Mouse (Mus musculus) limb, embryonic 10.5 days (tissue): ENCODE measurements at regions not wholly inside any gene's neighbourhood (a gene's known extent, or its start where the extent isn't known, plus 50 kb on each side); places are given as distances from the start of the nearest gene placed in this dataset.
A peak's percentile ranks its signal among the peaks of the same experiment; 100 is the strongest.
"Not testable (repeated sequence)": the region's sequence is repeated elsewhere in the genome, so short reads cannot be mapped to it uniquely, and the experiment has no call there.

Source experiments
- DNase-seq: peaks from one replicate; pipeline ENCODE4 v3.0.0-alpha.2; 2017; ENCODE audit warnings: low spot score
- H3K27ac ChIP-seq: fragments of 300-500 bp; sonication (generic); 2 replicates; pipeline ENCODE4 v1.5.1; 2016; ENCODE audit warnings: mild to moderate bottlenecking
- H3K27me3 ChIP-seq: fragments of 300-500 bp; sonication (generic); 2 replicates; pipeline ENCODE4 v1.6.1; 2016; ENCODE audit warnings: low read depth, mild to moderate bottlenecking; ENCODE audit not compliant: poor library complexity, severe bottlenecking
- H3K36me3 ChIP-seq: fragments of 300-500 bp; sonication (generic); 2 replicates; pipeline ENCODE4 v1.6.1; 2016; ENCODE audit warnings: mild to moderate bottlenecking, moderate library complexity
- H3K4me1 ChIP-seq: fragments of 300-500 bp; sonication (generic); 2 replicates; pipeline ENCODE4 v1.6.1; 2016
- H3K4me3 ChIP-seq: fragments of 300-500 bp; sonication (generic); 2 replicates; pipeline ENCODE4 v1.5.1; 2016; ENCODE audit warnings: mild to moderate bottlenecking, moderate library complexity
- H3K9me3 ChIP-seq: fragments of 300-500 bp; sonication (generic); replicated peaks from 2 replicates; pipeline ENCODE4 v1.6.1; 2016; ENCODE audit warnings: mild to moderate bottlenecking
- WGBS: fragments of 180-500 bp; shearing (Covaris S2); methylation state at CpG from one replicate; pipeline ENCODE4 v1.1.7; 2016; 5-methylcytosine and 5-hydroxymethylcytosine counted together

DNA sequence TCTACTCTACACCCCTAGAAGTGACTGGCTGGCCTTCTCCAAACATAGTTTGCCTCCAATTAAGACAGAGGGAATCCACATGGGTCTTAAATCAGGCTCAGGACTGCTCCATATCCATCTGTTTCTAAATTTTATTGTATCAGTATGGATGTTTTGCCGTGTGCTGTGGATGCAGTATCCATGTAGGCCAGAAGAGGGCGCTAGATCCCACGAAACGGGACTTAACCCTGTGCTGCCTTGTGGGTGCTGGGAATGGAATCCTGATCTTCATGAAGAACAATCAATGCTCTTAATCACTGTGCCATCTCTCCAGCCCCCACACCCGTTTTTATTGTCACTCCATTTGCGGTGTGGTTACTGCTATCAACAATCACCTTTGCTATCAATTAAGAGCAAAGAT lies 465.3 kb upstream of the Slc35b3 start:
- H3K9me3 ChIP-seq, result no peaks in the 10 kb centered on the region
- no peaks in the 10 kb centered on the region for H3K36me3 ChIP-seq
- no peak overlapping the region for H3K27ac ChIP-seq
- no peaks in the 10 kb centered on the region for H3K27me3 ChIP-seq
- no peaks in the 10 kb centered on the region for H3K4me1 ChIP-seq
- no peak for DNase-seq
- WGBS, result 69% methylated on average over 6 of the region's 6 CpGs
- no peak overlapping the region for H3K4me3 ChIP-seq

DNA sequence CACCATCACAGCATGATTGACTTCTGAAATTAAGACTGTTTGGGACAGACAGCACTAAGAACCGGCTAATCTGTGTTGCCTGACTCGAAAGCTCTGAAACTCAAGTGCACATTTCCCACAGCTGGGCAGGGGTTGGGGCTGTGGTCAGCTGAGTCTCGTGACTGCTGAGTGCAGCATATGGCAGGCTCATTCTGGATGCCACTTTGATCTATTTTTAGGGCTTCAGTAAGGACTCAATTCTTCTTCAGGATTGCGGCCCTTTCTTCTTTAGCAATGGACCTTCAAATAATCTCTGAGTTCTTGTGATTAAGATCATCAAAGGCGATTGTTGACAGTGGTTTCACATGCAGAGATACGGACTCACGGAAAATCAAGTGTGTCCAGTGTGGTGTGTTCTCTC lies 457.5 kb upstream of the Slc35b3 start:
- H3K27ac ChIP-seq, result no peak overlapping the region
- H3K4me3 ChIP-seq, result no peak overlapping the region
- H3K4me1 ChIP-seq, result peaks cover 14% of the 10 kb centered on the region
- H3K27me3 ChIP-seq, result no peaks in the 10 kb centered on the region
- 49% methylated on average over 7 of the region's 7 CpGs for WGBS
- no peaks in the 10 kb centered on the region for H3K36me3 ChIP-seq
- no peaks in the 10 kb centered on the region for H3K9me3 ChIP-seq
- DNase-seq, result no peak

DNA sequence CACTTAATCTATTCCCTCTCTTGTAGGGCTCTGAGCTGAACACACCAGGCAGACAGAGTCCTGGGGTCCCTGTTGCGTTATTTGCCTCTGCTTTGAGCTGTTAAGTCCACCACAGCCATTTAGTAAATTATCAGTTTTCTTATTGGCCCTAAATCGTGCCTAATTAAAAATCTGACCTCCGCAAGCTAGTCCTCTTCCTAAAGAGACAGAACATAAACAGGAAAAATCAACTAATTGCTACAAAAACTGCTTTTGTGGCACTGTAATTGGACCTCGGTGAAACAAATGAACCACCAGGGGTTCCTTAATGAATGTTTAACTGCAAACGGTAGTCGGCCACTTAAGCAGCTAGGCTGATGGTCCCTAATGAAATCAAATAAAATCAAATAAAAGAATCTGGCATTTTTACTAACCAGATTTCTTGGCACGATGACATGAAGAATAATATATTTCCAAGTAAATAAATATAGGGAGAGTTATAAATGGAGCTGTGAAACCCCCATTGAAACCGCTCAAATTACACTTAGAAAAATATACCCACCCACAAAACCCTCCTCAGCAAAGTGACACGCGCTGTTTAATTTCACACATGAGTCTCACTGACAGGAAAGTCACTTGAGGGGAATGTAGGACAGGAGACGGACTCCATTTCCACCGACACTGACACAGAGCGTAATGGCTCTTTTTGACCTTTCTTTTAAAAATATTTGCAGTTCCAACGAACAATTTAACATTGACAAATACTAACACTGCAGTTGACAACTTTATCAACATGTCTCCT lies 451.0 kb upstream of the Slc35b3 start:
- DNase-seq, result no peak
- Histone ChIP-seq H3K9me3 (no peaks in the 10 kb centered on the region), H3K27ac (no peak overlapping the region), H3K27me3 (no peaks in the 10 kb centered on the region), H3K4me1 (peaks cover 9% of the 10 kb centered on the region), H3K4me3 (no peak overlapping the region), H3K36me3 (no peaks in the 10 kb centered on the region)
- WGBS, result 57% methylated on average over 14 of the region's 14 CpGs

- Histone ChIP-seq H3K27ac (no peak overlapping the region), H3K4me1 (no peaks in the 10 kb centered on the region), H3K4me3 (no peak overlapping the region), H3K9me3 (no peaks in the 10 kb centered on the region), H3K27me3 (no peaks in the 10 kb centered on the region), H3K36me3 (no peaks in the 10 kb centered on the region)
- DNase-seq, result no peak
- 95% methylated on average over 3 of the region's 3 CpGs for WGBS
These were observed 431.9 kb upstream of the Slc35b3 start for GRCm38 (mm10) chr13:39392589-39392988.

GRCm38 (mm10) chr13:39392151-39392550 lies 431.5 kb upstream of the Slc35b3 start:
- H3K27me3 ChIP-seq, H3K4me3 ChIP-seq, H3K9me3 ChIP-seq, H3K4me1 ChIP-seq, H3K27ac ChIP-seq, DNase-seq, H3K36me3 ChIP-seq: not testable (repeated sequence)
- 88% methylated on average over 1 of the region's 1 CpGs for WGBS

DNA sequence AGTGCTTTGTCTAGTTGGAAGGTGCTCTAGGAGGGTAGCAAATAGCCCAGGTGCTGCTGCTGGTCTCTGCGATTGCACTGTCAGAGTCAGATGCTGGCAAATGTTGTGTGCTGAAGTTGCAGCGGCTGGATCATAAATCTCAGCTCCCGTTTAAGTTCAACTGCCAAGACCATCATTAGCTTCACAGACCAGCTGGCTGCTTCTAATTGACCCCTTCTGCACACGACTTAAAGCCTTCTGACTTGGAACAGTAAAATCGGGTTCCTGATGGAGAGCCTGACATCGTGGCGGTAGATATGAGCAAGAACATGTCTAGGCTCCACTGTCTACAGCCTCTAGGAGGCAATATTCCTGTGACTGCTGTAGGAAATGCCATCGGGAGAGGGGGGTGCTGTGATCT lies 416.0 kb upstream of the Slc35b3 start:
- Histone ChIP-seq H3K4me1 (peaks cover 11% of the 10 kb centered on the region), H3K27ac (peak overlapping the region; percentile 44; the same call in 1 of the 2 replicates), H3K36me3 (no peaks in the 10 kb centered on the region), H3K27me3 (no peaks in the 10 kb centered on the region), H3K4me3 (no peak overlapping the region), H3K9me3 (no peaks in the 10 kb centered on the region)
- peak; percentile 61 for DNase-seq
- 35% methylated on average over 8 of the region's 8 CpGs for WGBS

GRCm38 (mm10) chr13:39376269-39376668 lies 415.6 kb upstream of the Slc35b3 start:
- Histone ChIP-seq H3K4me1 (peaks cover 11% of the 10 kb centered on the region), H3K4me3 (no peak overlapping the region), H3K36me3 (no peaks in the 10 kb centered on the region), H3K27ac (peak overlapping the region; percentile 36; the same call in 1 of the 2 replicates), H3K27me3 (no peaks in the 10 kb centered on the region), H3K9me3 (no peaks in the 10 kb centered on the region)
- DNase-seq, result no peak
- WGBS, result 92% methylated on average over 6 of the region's 6 CpGs

GRCm38 (mm10) chr13:39372565-39372964 lies 411.9 kb upstream of the Slc35b3 start:
- Histone ChIP-seq H3K27me3 (no peaks in the 10 kb centered on the region), H3K4me1 (peaks cover 33% of the 10 kb centered on the region), H3K27ac (no peak overlapping the region), H3K9me3 (no peaks in the 10 kb centered on the region), H3K4me3 (no peak overlapping the region), H3K36me3 (no peaks in the 10 kb centered on the region)
- WGBS, result 75% methylated on average over 3 of the region's 3 CpGs
- DNase-seq, result no peak

DNA sequence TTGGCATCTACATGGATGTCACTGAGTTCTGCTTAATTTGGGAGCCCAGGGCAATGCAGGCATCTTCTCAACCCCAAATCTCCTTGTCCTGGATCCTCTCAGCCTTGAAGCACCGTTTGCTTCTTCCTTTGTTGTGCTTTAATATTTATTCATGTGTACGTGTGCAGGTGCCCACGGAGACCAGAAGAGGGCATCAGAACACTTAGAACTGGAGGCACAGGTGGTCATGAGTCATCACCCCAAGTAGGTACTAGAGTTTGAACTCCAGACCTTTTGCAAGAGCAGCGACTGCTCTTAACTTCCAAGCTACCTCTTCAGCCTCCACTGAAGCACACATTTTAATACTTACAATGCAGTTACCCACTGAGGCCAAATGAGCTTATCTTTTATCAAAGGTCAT lies 403.0 kb upstream of the Slc35b3 start:
- no peak overlapping the region for H3K4me3 ChIP-seq
- H3K36me3 ChIP-seq, result no peaks in the 10 kb centered on the region
- H3K27ac ChIP-seq, result no peak overlapping the region
- WGBS, result 71% methylated on average over 4 of the region's 4 CpGs
- no peak for DNase-seq
- H3K9me3 ChIP-seq, result no peaks in the 10 kb centered on the region
- peaks cover 23% of the 10 kb centered on the region for H3K4me1 ChIP-seq
- no peaks in the 10 kb centered on the region for H3K27me3 ChIP-seq

GRCm38 (mm10) chr13:39362536-39362935 lies 401.9 kb upstream of the Slc35b3 start:
- H3K27ac ChIP-seq, result peak overlapping the region; percentile 30; the same call in 1 of the 2 replicates
- no peaks in the 10 kb centered on the region for H3K36me3 ChIP-seq
- H3K4me3 ChIP-seq, result no peak overlapping the region
- no peaks in the 10 kb centered on the region for H3K27me3 ChIP-seq
- peak; percentile 33 for DNase-seq
- WGBS, result 90% methylated on average over 13 of the region's 13 CpGs
- H3K9me3 ChIP-seq, result no peaks in the 10 kb centered on the region
- peaks cover 23% of the 10 kb centered on the region for H3K4me1 ChIP-seq

- Histone ChIP-seq H3K4me1 (no peaks in the 10 kb centered on the region), H3K27ac (no peak overlapping the region)
- 78% methylated on average over 2 of the region's 2 CpGs for WGBS
These were observed 390.9 kb upstream of the Slc35b3 start for GRCm38 (mm10) chr13:39351606-39352005.

DNA sequence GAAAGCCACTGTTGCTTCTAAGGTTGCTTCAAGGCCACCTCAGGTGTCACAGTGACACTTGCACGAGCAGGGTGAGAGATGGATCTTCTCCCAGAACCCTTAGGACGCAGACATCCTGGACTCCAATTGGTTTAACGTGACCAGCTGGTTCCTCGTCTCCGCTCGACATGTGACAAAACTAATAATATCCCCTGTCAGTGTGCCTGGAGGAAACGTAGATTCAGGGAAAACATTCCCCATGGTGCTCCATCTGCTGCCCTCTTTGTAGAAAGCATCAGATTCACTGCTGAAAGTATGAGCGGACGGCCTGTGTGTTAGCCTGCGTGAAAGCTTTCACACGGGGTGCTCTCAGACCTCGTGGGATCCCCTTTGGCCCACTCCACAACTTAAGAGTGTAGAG lies 390.0 kb upstream of the Slc35b3 start:
- Histone ChIP-seq H3K36me3 (no peaks in the 10 kb centered on the region), H3K4me3 (no peak overlapping the region), H3K9me3 (no peaks in the 10 kb centered on the region), H3K27me3 (no peaks in the 10 kb centered on the region), H3K27ac (no peak overlapping the region), H3K4me1 (no peaks in the 10 kb centered on the region)
- no peak for DNase-seq
- 82% methylated on average over 12 of the region's 12 CpGs for WGBS

More at GRCm38 (mm10) chr13:39351606-39352005, 390.9 kb upstream of the Slc35b3 start:
- H3K27me3 ChIP-seq, result no peaks in the 10 kb centered on the region
- no peak overlapping the region for H3K4me3 ChIP-seq
- no peaks in the 10 kb centered on the region for H3K36me3 ChIP-seq
- DNase-seq, result no peak
- no peaks in the 10 kb centered on the region for H3K9me3 ChIP-seq

- no peak overlapping the region for H3K4me3 ChIP-seq
- whole genome bisulfite sequencing, result 90% methylated on average over 6 of the region's 6 CpGs
These were observed 387.1 kb upstream of the Slc35b3 start for GRCm38 (mm10) chr13:39347761-39348160.

GRCm38 (mm10) chr13:39334874-39335273 lies 374.2 kb upstream of the Slc35b3 start:
- Histone ChIP-seq H3K27ac (no peak overlapping the region), H3K4me3 (no peak overlapping the region), H3K4me1 (0 out of 2 replicates have a peak, but pooled peaks cover 3% of the 10 kb centered on the region), H3K27me3 (no peaks in the 10 kb centered on the region), H3K9me3 (no peaks in the 10 kb centered on the region), H3K36me3 (no peaks in the 10 kb centered on the region)
- 60% methylated on average over 7 of the region's 7 CpGs for WGBS
- DNase-seq, result no peak

More at GRCm38 (mm10) chr13:39347761-39348160, 387.1 kb upstream of the Slc35b3 start:
- DNase-seq, result no peak
- H3K36me3 ChIP-seq, result no peaks in the 10 kb centered on the region
- H3K9me3 ChIP-seq, result no peaks in the 10 kb centered on the region
- H3K4me1 ChIP-seq, result no peaks in the 10 kb centered on the region
- no peak overlapping the region for H3K27ac ChIP-seq
- H3K27me3 ChIP-seq, result no peaks in the 10 kb centered on the region
